Mouse (Mus musculus): Measurements from ENCODE around the gene Cxcl9. TPM values are rescaled to one million over a fixed set of nuclear protein-coding genes. Genes with fewer than 3 reads are reported as not detected.
A peak's percentile ranks its signal among the peaks of the same experiment; 100 is the strongest.

Cxcl9 gene
- polyA plus RNA-seq, 1 experiment from 2014 or later: not detected

DNA sequence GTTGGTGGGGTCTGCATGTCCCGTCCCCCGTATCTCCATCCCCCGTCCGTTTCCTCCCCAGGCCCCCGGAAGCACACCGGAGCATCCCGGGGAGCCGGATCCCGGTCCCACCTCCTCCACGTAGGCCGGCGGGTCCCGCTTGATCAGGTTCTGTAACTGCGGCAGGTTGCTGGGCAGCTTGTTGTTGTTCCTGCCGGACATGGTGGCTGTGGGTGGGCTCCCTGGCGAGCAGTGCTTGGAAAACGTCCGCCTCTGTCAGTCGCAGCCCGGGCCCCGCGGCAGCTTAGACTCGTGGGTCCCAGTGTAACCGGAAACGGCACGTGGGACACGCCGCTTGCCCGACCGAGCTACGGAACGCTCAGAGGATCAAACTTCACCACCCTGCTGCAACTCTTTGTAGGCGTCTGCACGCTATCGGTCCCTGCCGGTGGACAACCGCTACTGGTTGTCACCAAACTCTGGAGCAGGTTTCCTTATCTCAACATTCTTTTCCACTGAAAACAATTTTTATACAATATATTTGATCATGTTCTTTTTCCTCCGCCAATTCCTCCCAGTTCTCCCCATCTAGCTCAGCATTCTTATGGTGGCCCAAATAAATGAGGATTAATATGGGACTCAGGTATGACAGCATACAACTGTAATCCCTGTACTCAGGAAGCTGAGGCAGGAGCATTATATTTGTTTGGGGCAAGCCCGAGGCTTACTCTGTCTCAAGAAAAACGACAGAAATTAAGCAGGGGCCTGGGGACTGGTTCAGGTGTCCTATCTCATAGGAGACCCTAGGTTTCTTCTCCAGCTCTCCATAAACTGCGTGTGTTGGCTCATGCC, 18.0 kb downstream of the Cxcl9 start, which contains the start of gene Sdad1:
Gene Sdad1 (minus strand): TSS at position 799 of the 831 bp plus-strand sequence.
- H3K9ac ChIP-seq (ENCODE audit: low read depth, low read length): peak within 1 kb of the TSS; percentile 80
- ATAC-seq (ENCODE audit: low FRiP score) (peak; percentile 96), DNase-seq (ENCODE audit: low spot score) (peak; percentile 91)
- no peaks in the 10 kb centered on the region; the same call in 1 of the 2 replicates for H3K4me1 ChIP-seq (replicated peaks; ENCODE audit: control insufficient read depth, insufficient read depth, low read length)
- peak within 1 kb of the TSS; percentile 42; the same call in 1 of the 2 replicates for H3K27ac ChIP-seq (ENCODE audit: low read depth, low read length)
- WGBS: 2% methylated on average over 41 of the region's 41 CpGs
- H3K27me3 ChIP-seq (ENCODE audit: control insufficient read depth, insufficient read depth, low read length): no peaks in the 10 kb centered on the region
- H3K9me3 ChIP-seq (ENCODE audit: control insufficient read depth, low read length): no peaks in the 10 kb centered on the region
- H3K4me2 ChIP-seq (replicated peaks; ENCODE audit: low read depth, low read length): peak within 1 kb of the TSS; percentile 76
- H3K36me3 ChIP-seq (ENCODE audit: control insufficient read depth, insufficient read depth, low read length): no peaks in the 10 kb centered on the region
- peak within 1 kb of the TSS; percentile 86 for H3K4me3 ChIP-seq (ENCODE audit: low read depth, low read length)

- Histone ChIP-seq H3K36me3 (ENCODE audit: control insufficient read depth, insufficient read depth, low read length) (peaks cover 13% of the 10 kb centered on the region; the same call in 1 of the 2 replicates), H3K27ac (ENCODE audit: low read depth, low read length) (no peak overlapping the region), H3K4me3 (ENCODE audit: low read depth, low read length) (no peak overlapping the region), H3K4me1 (replicated peaks; ENCODE audit: control insufficient read depth, insufficient read depth, low read length) (no peaks in the 10 kb centered on the region; the same call in 1 of the 2 replicates), H3K9me3 (ENCODE audit: control insufficient read depth, low read length) (no peaks in the 10 kb centered on the region), H3K27me3 (ENCODE audit: control insufficient read depth, insufficient read depth, low read length) (no peaks in the 10 kb centered on the region), H3K4me2 (replicated peaks; ENCODE audit: low read depth, low read length) (no peak overlapping the region), H3K9ac (ENCODE audit: low read depth, low read length) (no peak overlapping the region)
- ATAC-seq (ENCODE audit: low FRiP score) (no peak), DNase-seq (ENCODE audit: low spot score) (no peak)
- 89% methylated on average over 3 of the region's 3 CpGs for WGBS
Measured at GRCm38 (mm10) chr5:92304291-92304690, 23.6 kb downstream of the Cxcl9 start.

GRCm38 (mm10) chr5:92302149-92302840, 25.6 kb downstream of the Cxcl9 start:
- no peak overlapping the region for H3K4me3 ChIP-seq (ENCODE audit: low read depth, low read length)
- peaks cover 16% of the 10 kb centered on the region; the same call in 1 of the 2 replicates for H3K36me3 ChIP-seq (ENCODE audit: control insufficient read depth, insufficient read depth, low read length)
- no peak overlapping the region for H3K27ac ChIP-seq (ENCODE audit: low read depth, low read length)
- H3K4me2 ChIP-seq (replicated peaks; ENCODE audit: low read depth, low read length): no peak overlapping the region
- DNase-seq (ENCODE audit: low spot score) (no peak), ATAC-seq (ENCODE audit: low FRiP score) (no peak)
- WGBS: 93% methylated on average over 13 of the region's 13 CpGs
- H3K9me3 ChIP-seq (ENCODE audit: control insufficient read depth, low read length): no peaks in the 10 kb centered on the region
- no peaks in the 10 kb centered on the region for H3K4me1 ChIP-seq (replicated peaks; ENCODE audit: control insufficient read depth, insufficient read depth, low read length)
- H3K27me3 ChIP-seq (ENCODE audit: control insufficient read depth, insufficient read depth, low read length): no peaks in the 10 kb centered on the region
- H3K9ac ChIP-seq (ENCODE audit: low read depth, low read length): no peak overlapping the region

DNA sequence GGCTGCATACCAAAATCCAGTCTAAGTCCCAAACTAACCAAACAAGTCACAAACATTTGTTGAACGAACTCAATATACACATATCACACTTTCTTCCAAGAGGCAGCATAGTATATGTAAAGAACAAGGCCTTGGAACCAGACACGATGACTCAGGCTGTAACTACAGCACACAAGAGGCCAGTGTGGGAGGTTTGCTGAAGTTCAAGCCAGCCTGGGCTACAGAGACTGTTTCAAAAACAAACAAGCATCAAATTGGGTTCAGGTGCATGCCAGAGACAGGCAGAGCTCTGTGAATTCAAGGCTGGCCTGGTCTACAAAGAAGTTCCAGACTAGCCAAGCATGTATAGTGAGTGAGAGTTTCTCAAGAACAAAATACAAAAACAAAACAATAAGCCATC, 33.4 kb downstream of the Cxcl9 start:
- ATAC-seq (ENCODE audit: low FRiP score) (no peak), DNase-seq (ENCODE audit: low spot score) (no peak)
- Histone ChIP-seq H3K36me3 (ENCODE audit: control insufficient read depth, insufficient read depth, low read length) (peaks cover 12% of the 10 kb centered on the region; the same call in 1 of the 2 replicates), H3K4me1 (replicated peaks; ENCODE audit: control insufficient read depth, insufficient read depth, low read length) (no peaks in the 10 kb centered on the region), H3K27me3 (ENCODE audit: control insufficient read depth, insufficient read depth, low read length) (no peaks in the 10 kb centered on the region), H3K4me2 (replicated peaks; ENCODE audit: low read depth, low read length) (no peak overlapping the region), H3K27ac (ENCODE audit: low read depth, low read length) (no peak overlapping the region), H3K9me3 (ENCODE audit: control insufficient read depth, low read length) (no peaks in the 10 kb centered on the region), H3K9ac (ENCODE audit: low read depth, low read length) (no peak overlapping the region), H3K4me3 (ENCODE audit: low read depth, low read length) (no peak overlapping the region)
- 95% methylated on average over 2 of the region's 2 CpGs for WGBS

DNA sequence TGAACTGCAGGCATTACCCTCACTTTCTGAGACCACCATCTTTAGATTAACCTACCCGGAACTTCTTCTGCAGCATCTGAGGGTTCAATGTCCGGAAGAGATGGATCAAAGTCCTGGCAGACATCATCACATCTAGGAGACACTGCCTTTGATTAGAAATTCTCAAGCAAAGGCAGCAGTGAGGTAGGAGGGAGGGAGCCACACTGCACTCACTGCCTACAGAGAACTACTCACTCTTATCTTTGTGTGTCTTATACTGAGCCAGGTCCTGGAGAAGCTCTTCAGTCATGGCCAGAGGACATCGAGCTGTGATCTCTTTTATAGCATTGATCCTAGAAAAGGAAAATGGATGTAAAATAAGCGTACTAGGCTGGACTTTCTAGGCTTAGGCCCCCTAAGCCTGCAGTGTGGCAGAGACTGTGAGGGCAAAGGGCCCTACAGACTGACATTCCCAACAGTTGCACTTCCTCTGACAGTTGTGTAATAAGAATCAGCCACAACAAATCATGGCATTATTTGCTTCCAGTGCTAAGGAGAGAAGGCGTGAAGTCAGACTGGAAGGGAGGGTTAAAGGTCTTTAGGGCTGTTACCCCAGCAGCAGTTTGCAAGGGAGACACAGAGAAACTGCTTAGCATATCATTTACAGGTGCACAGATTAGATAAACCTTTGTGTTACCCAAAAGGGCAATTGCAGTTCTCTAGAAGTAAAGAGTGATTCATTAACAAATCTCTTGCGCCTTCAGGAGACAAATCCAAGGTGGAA, 36.0 kb downstream of the Cxcl9 start:
- DNase-seq (ENCODE audit: low spot score): no peak
- 93% methylated on average over 6 of the region's 6 CpGs for WGBS
- no peak overlapping the region for H3K9ac ChIP-seq (ENCODE audit: low read depth, low read length)
- no peak overlapping the region for H3K4me3 ChIP-seq (ENCODE audit: low read depth, low read length)
- no peak for ATAC-seq (ENCODE audit: low FRiP score)
- H3K27me3 ChIP-seq (ENCODE audit: control insufficient read depth, insufficient read depth, low read length): no peaks in the 10 kb centered on the region
- no peak overlapping the region for H3K4me2 ChIP-seq (replicated peaks; ENCODE audit: low read depth, low read length)
- H3K4me1 ChIP-seq (replicated peaks; ENCODE audit: control insufficient read depth, insufficient read depth, low read length): no peaks in the 10 kb centered on the region
- peaks cover 9% of the 10 kb centered on the region; the same call in 1 of the 2 replicates for H3K36me3 ChIP-seq (ENCODE audit: control insufficient read depth, insufficient read depth, low read length)
- H3K9me3 ChIP-seq (ENCODE audit: control insufficient read depth, low read length): no peaks in the 10 kb centered on the region
- no peak overlapping the region for H3K27ac ChIP-seq (ENCODE audit: low read depth, low read length)

DNA sequence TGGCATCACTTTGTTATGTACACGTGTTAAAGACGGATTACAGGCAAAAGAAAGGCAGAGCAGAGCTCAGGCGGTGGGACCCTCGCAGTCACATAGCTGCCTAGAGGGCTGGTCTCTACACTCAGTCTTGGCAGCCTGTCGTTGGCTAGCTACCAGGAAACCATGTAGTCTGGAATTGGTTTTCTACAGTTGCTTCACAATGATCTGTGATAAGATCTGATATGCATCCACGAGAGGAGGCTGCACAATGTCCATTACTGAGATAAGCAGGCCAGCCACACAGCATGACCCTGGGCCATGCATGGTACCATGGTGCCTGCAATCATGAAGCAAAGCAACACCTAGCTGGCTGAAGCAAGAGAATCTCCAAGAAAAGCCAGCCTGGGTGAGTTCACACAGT, 40.0 kb downstream of the Cxcl9 start:
- no peaks in the 10 kb centered on the region for H3K27me3 ChIP-seq (ENCODE audit: control insufficient read depth, insufficient read depth, low read length)
- H3K4me2 ChIP-seq (replicated peaks; ENCODE audit: low read depth, low read length): no peak overlapping the region
- no peak overlapping the region for H3K9ac ChIP-seq (ENCODE audit: low read depth, low read length)
- no peak overlapping the region for H3K27ac ChIP-seq (ENCODE audit: low read depth, low read length)
- H3K9me3 ChIP-seq (ENCODE audit: control insufficient read depth, low read length): no peaks in the 10 kb centered on the region
- H3K36me3 ChIP-seq (ENCODE audit: control insufficient read depth, insufficient read depth, low read length): peaks cover 7% of the 10 kb centered on the region; the same call in 1 of the 2 replicates
- H3K4me1 ChIP-seq (replicated peaks; ENCODE audit: control insufficient read depth, insufficient read depth, low read length): no peaks in the 10 kb centered on the region
- no peak overlapping the region for H3K4me3 ChIP-seq (ENCODE audit: low read depth, low read length)
- no peak for ATAC-seq (ENCODE audit: low FRiP score)
- WGBS: 92% methylated on average over 6 of the region's 6 CpGs
- no peak for DNase-seq (ENCODE audit: low spot score)

- no peak for ATAC-seq (ENCODE audit: low FRiP score)
- H3K27ac ChIP-seq (ENCODE audit: low read depth, low read length): no peak overlapping the region
- H3K4me2 ChIP-seq (replicated peaks; ENCODE audit: low read depth, low read length): no peak overlapping the region
- no peaks in the 10 kb centered on the region for H3K4me1 ChIP-seq (replicated peaks; ENCODE audit: control insufficient read depth, insufficient read depth, low read length)
- DNase-seq (ENCODE audit: low spot score): no peak
- H3K36me3 ChIP-seq (ENCODE audit: control insufficient read depth, insufficient read depth, low read length): no peaks in the 10 kb centered on the region
- no peaks in the 10 kb centered on the region for H3K27me3 ChIP-seq (ENCODE audit: control insufficient read depth, insufficient read depth, low read length)
- WGBS: 75% methylated on average over 3 of the region's 3 CpGs
- no peak overlapping the region for H3K9ac ChIP-seq (ENCODE audit: low read depth, low read length)
- no peak overlapping the region for H3K4me3 ChIP-seq (ENCODE audit: low read depth, low read length)
- no peaks in the 10 kb centered on the region for H3K9me3 ChIP-seq (ENCODE audit: control insufficient read depth, low read length)
Measured at GRCm38 (mm10) chr5:92283107-92283506, 44.8 kb downstream of the Cxcl9 start.

- DNase-seq (ENCODE audit: low spot score) (no peak), ATAC-seq (ENCODE audit: low FRiP score) (no peak)
- Histone ChIP-seq H3K27ac (ENCODE audit: low read depth, low read length) (no peak overlapping the region), H3K4me1 (replicated peaks; ENCODE audit: control insufficient read depth, insufficient read depth, low read length) (no peaks in the 10 kb centered on the region), H3K4me3 (ENCODE audit: low read depth, low read length) (no peak overlapping the region), H3K9ac (ENCODE audit: low read depth, low read length) (no peak overlapping the region), H3K4me2 (replicated peaks; ENCODE audit: low read depth, low read length) (no peak overlapping the region), H3K36me3 (ENCODE audit: control insufficient read depth, insufficient read depth, low read length) (no peaks in the 10 kb centered on the region), H3K27me3 (ENCODE audit: control insufficient read depth, insufficient read depth, low read length) (no peaks in the 10 kb centered on the region), H3K9me3 (ENCODE audit: control insufficient read depth, low read length) (no peaks in the 10 kb centered on the region)
- WGBS: 86% methylated on average over 4 of the region's 4 CpGs
Measured at GRCm38 (mm10) chr5:92282571-92282970, 45.3 kb downstream of the Cxcl9 start.

All from hindbrain, embryonic 11.5 days (tissue).